Mouse (Mus musculus): ENCODE measurements at regions not wholly inside any gene's neighbourhood (a gene's known extent, or its start where the extent isn't known, plus 50 kb on each side); places are given as distances from the start of the nearest gene placed in this dataset.

DNA sequence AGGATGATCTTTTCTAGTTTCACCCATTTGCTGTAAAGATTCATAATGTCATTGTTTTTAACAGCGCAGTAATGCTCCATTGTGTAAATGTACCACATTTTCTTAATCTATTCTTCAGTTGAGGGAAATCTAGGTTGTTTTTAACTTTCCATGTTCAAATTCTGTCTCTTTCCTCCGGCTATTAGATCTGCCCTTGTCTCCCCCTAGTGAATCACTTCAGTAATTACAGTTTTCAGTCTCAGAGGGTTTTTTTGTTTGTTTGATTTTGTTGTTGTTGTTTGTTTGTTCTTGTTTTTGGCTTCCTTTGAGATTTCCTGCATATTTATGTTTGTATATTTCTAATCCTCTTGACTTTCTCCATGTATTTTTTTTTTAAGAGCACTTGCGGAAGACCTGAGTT, 194.8 kb upstream of the Thsd7b start:
- WGBS, result 81% methylated on average over 3 of the region's 3 CpGs
- no peaks in the 10 kb centered on the region for H3K79me2 ChIP-seq (ENCODE audit: control insufficient read depth, insufficient read depth, low read length)
- H3K27me3 ChIP-seq (ENCODE audit: control insufficient read depth, insufficient read depth, low read length), result no peaks in the 10 kb centered on the region
- H3K4me1 ChIP-seq (ENCODE audit: control insufficient read depth, insufficient read depth, low read length), result no peaks in the 10 kb centered on the region
- no peak overlapping the region for H3K27ac ChIP-seq (replicated peaks; ENCODE audit: insufficient read depth, low read depth, low read length)
- H3K9ac ChIP-seq (ENCODE audit: low read depth, low read length), result no peak overlapping the region
- no peaks in the 10 kb centered on the region for H3K36me3 ChIP-seq (ENCODE audit: control insufficient read depth, insufficient read depth, low read length)
- TF ChIP-seq POLR2A (IDR thresholded peaks at IDR 0.05; ENCODE audit: extremely low read depth, insufficient read depth, low read length) (no peak), CTCF (IDR thresholded peaks at IDR 0.05; ENCODE audit: low read depth, low read length) (no peak)
- DNase-seq (ENCODE audit: extremely low read depth, low read depth, low spot score), result no peak
- H3K4me3 ChIP-seq (ENCODE audit: insufficient read depth, low read depth, low read length), result no peak overlapping the region

GRCm38 (mm10) chr1:129057182-129057581, 215.9 kb upstream of the Thsd7b start:
- no peak overlapping the region for H3K4me3 ChIP-seq (ENCODE audit: insufficient read depth, low read depth, low read length)
- no peak overlapping the region for H3K27ac ChIP-seq (replicated peaks; ENCODE audit: insufficient read depth, low read depth, low read length)
- H3K79me2 ChIP-seq (ENCODE audit: control insufficient read depth, insufficient read depth, low read length), result no peaks in the 10 kb centered on the region
- no peak for TF ChIP-seq POLR2A (IDR thresholded peaks at IDR 0.05; ENCODE audit: extremely low read depth, insufficient read depth, low read length)
- no peak for TF ChIP-seq CTCF (IDR thresholded peaks at IDR 0.05; ENCODE audit: low read depth, low read length)
- no peaks in the 10 kb centered on the region for H3K27me3 ChIP-seq (ENCODE audit: control insufficient read depth, insufficient read depth, low read length)
- H3K36me3 ChIP-seq (ENCODE audit: control insufficient read depth, insufficient read depth, low read length), result no peaks in the 10 kb centered on the region
- peak; percentile 45 for DNase-seq (ENCODE audit: extremely low read depth, low read depth, low spot score)
- no peaks in the 10 kb centered on the region for H3K4me1 ChIP-seq (ENCODE audit: control insufficient read depth, insufficient read depth, low read length)
- 56% methylated on average over 6 of the region's 6 CpGs for WGBS
- no peak overlapping the region for H3K9ac ChIP-seq (ENCODE audit: low read depth, low read length)

GRCm38 (mm10) chr1:129055252-129055651, 217.8 kb upstream of the Thsd7b start:
- Histone ChIP-seq H3K36me3 (ENCODE audit: control insufficient read depth, insufficient read depth, low read length) (no peaks in the 10 kb centered on the region), H3K27ac (replicated peaks; ENCODE audit: insufficient read depth, low read depth, low read length) (no peak overlapping the region), H3K4me3 (ENCODE audit: insufficient read depth, low read depth, low read length) (no peak overlapping the region), H3K27me3 (ENCODE audit: control insufficient read depth, insufficient read depth, low read length) (no peaks in the 10 kb centered on the region), H3K9ac (ENCODE audit: low read depth, low read length) (no peak overlapping the region), H3K79me2 (ENCODE audit: control insufficient read depth, insufficient read depth, low read length) (no peaks in the 10 kb centered on the region), H3K4me1 (ENCODE audit: control insufficient read depth, insufficient read depth, low read length) (no peaks in the 10 kb centered on the region)
- TF ChIP-seq POLR2A (IDR thresholded peaks at IDR 0.05; ENCODE audit: extremely low read depth, insufficient read depth, low read length) (no peak), CTCF (IDR thresholded peaks at IDR 0.05; ENCODE audit: low read depth, low read length) (no peak)
- DNase-seq (ENCODE audit: extremely low read depth, low read depth, low spot score), result no peak

- Histone ChIP-seq H3K9ac (ENCODE audit: low read depth, low read length) (no peak overlapping the region), H3K27ac (replicated peaks; ENCODE audit: insufficient read depth, low read depth, low read length) (no peak overlapping the region), H3K27me3 (ENCODE audit: control insufficient read depth, insufficient read depth, low read length) (no peaks in the 10 kb centered on the region), H3K4me3 (ENCODE audit: insufficient read depth, low read depth, low read length) (no peak overlapping the region), H3K36me3 (ENCODE audit: control insufficient read depth, insufficient read depth, low read length) (no peaks in the 10 kb centered on the region), H3K79me2 (ENCODE audit: control insufficient read depth, insufficient read depth, low read length) (no peaks in the 10 kb centered on the region), H3K4me1 (ENCODE audit: control insufficient read depth, insufficient read depth, low read length) (no peaks in the 10 kb centered on the region)
- WGBS, result 72% methylated on average over 5 of the region's 5 CpGs
- TF ChIP-seq POLR2A (IDR thresholded peaks at IDR 0.05; ENCODE audit: extremely low read depth, insufficient read depth, low read length) (no peak), CTCF (IDR thresholded peaks at IDR 0.05; ENCODE audit: low read depth, low read length) (no peak)
- DNase-seq (ENCODE audit: extremely low read depth, low read depth, low spot score), result no peak
Measured at GRCm38 (mm10) chr1:129033707-129034106, 239.4 kb upstream of the Thsd7b start.

- no peaks in the 10 kb centered on the region for H3K27me3 ChIP-seq (ENCODE audit: control insufficient read depth, insufficient read depth, low read length)
- H3K9ac ChIP-seq (ENCODE audit: low read depth, low read length), result no peak overlapping the region
- H3K4me3 ChIP-seq (ENCODE audit: insufficient read depth, low read depth, low read length), result no peak overlapping the region
- H3K79me2 ChIP-seq (ENCODE audit: control insufficient read depth, insufficient read depth, low read length), result no peaks in the 10 kb centered on the region
- no peak overlapping the region for H3K27ac ChIP-seq (replicated peaks; ENCODE audit: insufficient read depth, low read depth, low read length)
- H3K4me1 ChIP-seq (ENCODE audit: control insufficient read depth, insufficient read depth, low read length), result no peaks in the 10 kb centered on the region
- TF ChIP-seq POLR2A (IDR thresholded peaks at IDR 0.05; ENCODE audit: extremely low read depth, insufficient read depth, low read length) (no peak), CTCF (IDR thresholded peaks at IDR 0.05; ENCODE audit: low read depth, low read length) (no peak)
- DNase-seq (ENCODE audit: extremely low read depth, low read depth, low spot score), result no peak
- 77% methylated on average over 1 of the region's 1 CpGs for WGBS
- H3K36me3 ChIP-seq (ENCODE audit: control insufficient read depth, insufficient read depth, low read length), result no peaks in the 10 kb centered on the region
Measured at GRCm38 (mm10) chr1:129005899-129006298, 267.2 kb upstream of the Thsd7b start.

DNA sequence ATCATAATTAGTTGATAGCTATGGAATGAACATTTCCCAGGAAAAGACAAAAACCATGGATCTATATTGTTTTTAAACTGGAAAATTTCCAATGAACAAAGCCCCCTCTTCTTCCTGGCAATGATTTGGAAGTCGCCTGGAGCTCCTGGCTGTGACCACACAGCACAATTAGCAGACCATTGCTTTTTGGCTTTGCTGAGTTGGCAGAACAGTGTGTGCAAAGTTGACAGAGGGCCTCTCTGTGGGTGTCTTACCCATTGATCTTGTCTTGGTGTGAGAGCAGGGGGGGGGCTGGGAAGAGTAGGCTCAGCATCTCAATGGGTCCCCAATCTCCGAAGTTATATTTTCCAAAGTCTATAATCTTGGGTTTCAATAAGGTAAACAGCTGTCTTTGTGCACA, 270.8 kb upstream of the Thsd7b start:
- Histone ChIP-seq H3K9ac (ENCODE audit: low read depth, low read length) (no peak overlapping the region), H3K36me3 (ENCODE audit: control insufficient read depth, insufficient read depth, low read length) (no peaks in the 10 kb centered on the region), H3K4me1 (ENCODE audit: control insufficient read depth, insufficient read depth, low read length) (no peaks in the 10 kb centered on the region), H3K4me3 (ENCODE audit: insufficient read depth, low read depth, low read length) (no peak overlapping the region), H3K27me3 (ENCODE audit: control insufficient read depth, insufficient read depth, low read length) (no peaks in the 10 kb centered on the region), H3K27ac (replicated peaks; ENCODE audit: insufficient read depth, low read depth, low read length) (no peak overlapping the region), H3K79me2 (ENCODE audit: control insufficient read depth, insufficient read depth, low read length) (no peaks in the 10 kb centered on the region)
- TF ChIP-seq CTCF (IDR thresholded peaks at IDR 0.05; ENCODE audit: low read depth, low read length) (no peak), POLR2A (IDR thresholded peaks at IDR 0.05; ENCODE audit: extremely low read depth, insufficient read depth, low read length) (no peak)
- no peak for DNase-seq (ENCODE audit: extremely low read depth, low read depth, low spot score)
- 55% methylated on average over 2 of the region's 2 CpGs for WGBS

Measured in liver, adult 2 months (tissue).